Mouse (Mus musculus) hindbrain, embryonic 10.5 days (tissue): Measurements from ENCODE around the gene Adamts2. TPM values are rescaled to one million over a fixed set of nuclear protein-coding genes. Genes with fewer than 3 reads are reported as not detected.

Experiments used
- DNase-seq: peaks from one replicate; pipeline ENCODE4 v3.0.0-alpha.2; 2017; ENCODE audit warnings: low spot score
- H3K27ac ChIP-seq: fragments of 300-500 bp; sonication (generic); 2 replicates; pipeline ENCODE4 v1.5.1; 2016; ENCODE audit warnings: mild to moderate bottlenecking, moderate library complexity
- H3K27me3 ChIP-seq: fragments of 300-500 bp; sonication (generic); 2 replicates; pipeline ENCODE4 v1.6.1; 2016; ENCODE audit warnings: mild to moderate bottlenecking; ENCODE audit not compliant: poor library complexity, insufficient read depth, severe bottlenecking
- H3K36me3 ChIP-seq: fragments of 300-500 bp; sonication (generic); 2 replicates; pipeline ENCODE4 v1.6.1; 2016; ENCODE audit warnings: mild to moderate bottlenecking, moderate library complexity
- H3K4me1 ChIP-seq: fragments of 300-500 bp; sonication (generic); replicated peaks from 2 replicates; pipeline ENCODE4 v1.6.1; 2016; ENCODE audit warnings: mild to moderate bottlenecking
- H3K4me3 ChIP-seq: fragments of 300-500 bp; sonication (generic); 2 replicates; pipeline ENCODE4 v1.5.1; 2016; ENCODE audit warnings: mild to moderate bottlenecking, moderate library complexity
- H3K9me3 ChIP-seq: fragments of 300-500 bp; sonication (generic); 2 replicates; pipeline ENCODE4 v1.6.1; 2016; ENCODE audit warnings: mild to moderate bottlenecking, moderate library complexity
- WGBS: fragments of 180-500 bp; shearing (Covaris S2); methylation state at CpG from one replicate; pipeline ENCODE4 v1.1.7; 2016; 5-methylcytosine and 5-hydroxymethylcytosine counted together
- polyA plus RNA-seq: library from polyadenylated mRNA; unstranded; fragments of >200 nt; fragmentation: Nextera tagmentation; extraction: Ambion mirVana; gene quantifications from 2 replicates; pipeline ENCODE4 v1.2.1, GENCODE M21; 2016

Gene Adamts2
- polyA plus RNA-seq, 1 experiment from 2014 or later = 2.8 TPM

GRCm38 (mm10) chr11:50849310-50849709 lies 247.4 kb downstream of the Adamts2 start:
- H3K4me3 ChIP-seq = no peak overlapping the region
- peaks cover 7% of the 10 kb centered on the region; the same call in 1 of the 2 replicates for H3K9me3 ChIP-seq
- 8% methylated on average over 10 of the region's 10 CpGs for WGBS
- DNase-seq = no peak
- H3K36me3 ChIP-seq = no peaks in the 10 kb centered on the region
- H3K27me3 ChIP-seq = peaks cover 70% of the 10 kb centered on the region
- no peak overlapping the region for H3K27ac ChIP-seq
- peaks cover 27% of the 10 kb centered on the region for H3K4me1 ChIP-seq

GRCm38 (mm10) chr11:50850177-50850735 lies 248.4 kb downstream of the Adamts2 start, which contains the start of gene Grm6:
Gene Grm6 (plus strand): TSS chr11:50850685.
- 2% methylated on average over 11 of the region's 11 CpGs for WGBS
- H3K9me3 ChIP-seq = peaks cover 7% of the 10 kb centered on the region; the same call in 1 of the 2 replicates
- peak; percentile 19 for DNase-seq
- H3K4me1 ChIP-seq = peaks cover 27% of the 10 kb centered on the region
- H3K4me3 ChIP-seq = peak within 1 kb of the TSS; percentile 60
- no peaks in the 10 kb centered on the region for H3K36me3 ChIP-seq
- H3K27me3 ChIP-seq = peaks cover 70% of the 10 kb centered on the region
- no peak within 1 kb of the TSS for H3K27ac ChIP-seq

- WGBS = under 1% methylated on average over 72 of the region's 72 CpGs
- no peak overlapping the region for H3K27ac ChIP-seq
- no peaks in the 10 kb centered on the region for H3K36me3 ChIP-seq
Measured at GRCm38 (mm10) chr11:50850989-50851601, 249.2 kb downstream of the Adamts2 start.

More at GRCm38 (mm10) chr11:50850989-50851601, 249.2 kb downstream of the Adamts2 start:
- H3K9me3 ChIP-seq = peaks cover 7% of the 10 kb centered on the region; the same call in 1 of the 2 replicates
- DNase-seq = peak; percentile 41
- peak overlapping the region; percentile 60 for H3K4me3 ChIP-seq
- H3K4me1 ChIP-seq = peaks cover 27% of the 10 kb centered on the region
- H3K27me3 ChIP-seq = peaks cover 70% of the 10 kb centered on the region

Other genes with a start within 250 kb of the Adamts2 start
- gene Cby3, start 247.6 kb upstream of the Adamts2 start, polyA plus RNA-seq = 0.24 TPM in 1 of 2 replicates, not detected in the other
- 502 and 622 TPM in 2 replicates for gene Hnrnph1, start 225.1 kb upstream of the Adamts2 start, polyA plus RNA-seq
- 20.9 and 22.5 TPM in 2 replicates for gene Rufy1, start 171.0 kb upstream of the Adamts2 start, polyA plus RNA-seq
- 24.6 and 28.6 TPM in 2 replicates for gene Zfp354c, start 225.6 kb downstream of the Adamts2 start, polyA plus RNA-seq
- 0.45 and 0.94 TPM in 2 replicates for gene Zfp879, start 239.5 kb downstream of the Adamts2 start, polyA plus RNA-seq
- gene Grm6, start 248.6 kb downstream of the Adamts2 start, polyA plus RNA-seq = not detected in 2 replicates